Mouse (Mus musculus) cortical plate, adult 2 months (tissue): ENCODE data around the gene Peli2. TPM values are rescaled to one million over a fixed set of nuclear protein-coding genes. Genes with fewer than 3 reads are reported as not detected.

Source experiments
- H3K27ac ChIP-seq: fragments of 200-500 bp; 2 replicates; pipeline ENCODE4 v1.5.1; 2012; ENCODE audit warnings: low read length, control low read depth, inconsistent platforms; ENCODE audit not compliant: insufficient read depth
- H3K4me1 ChIP-seq: fragments of 200-500 bp; 2 replicates; pipeline ENCODE4 v1.6.1; 2011; ENCODE audit warnings: low read length; ENCODE audit not compliant: control insufficient read depth, insufficient read depth
- H3K4me3 ChIP-seq: fragments of 200-500 bp; 2 replicates; pipeline ENCODE4 v1.5.1; 2011; ENCODE audit warnings: mild to moderate bottlenecking, low read length, control low read depth; ENCODE audit not compliant: insufficient read depth
- CTCF ChIP-seq: fragments of 200-500 bp; IDR thresholded peaks from 2 replicates; pipeline ENCODE4 v1.5.1; 2011; ENCODE audit warnings: mild to moderate bottlenecking, control low read depth, low read length; ENCODE audit not compliant: insufficient read depth; ENCODE audit errors: extremely low read depth
- POLR2A ChIP-seq: fragments of 200-500 bp; IDR thresholded peaks from 2 replicates; pipeline ENCODE4 v1.6.1; 2011; ENCODE audit warnings: mild to moderate bottlenecking, low read length, control low read depth; ENCODE audit not compliant: insufficient read depth; ENCODE audit errors: extremely low read depth
- polyA plus RNA-seq: library from polyadenylated mRNA; depleted of rRNA; stranded (reverse); fragments of >200 nt; gene quantifications from 2 replicates; pipeline ENCODE4 v1.2.3, GENCODE M21; 2012

Gene Peli2
- polyA plus RNA-seq, 1 experiment = 14.0 TPM

GRCm38 (mm10) chr14:48225810-48226446, 105.3 kb downstream of the Peli2 start:
- no peak overlapping the region for H3K27ac ChIP-seq
- TF ChIP-seq POLR2A (no peak), CTCF (no peak)
- H3K4me3 ChIP-seq = no peak overlapping the region
- peaks cover 4% of the 10 kb centered on the region for H3K4me1 ChIP-seq

DNA sequence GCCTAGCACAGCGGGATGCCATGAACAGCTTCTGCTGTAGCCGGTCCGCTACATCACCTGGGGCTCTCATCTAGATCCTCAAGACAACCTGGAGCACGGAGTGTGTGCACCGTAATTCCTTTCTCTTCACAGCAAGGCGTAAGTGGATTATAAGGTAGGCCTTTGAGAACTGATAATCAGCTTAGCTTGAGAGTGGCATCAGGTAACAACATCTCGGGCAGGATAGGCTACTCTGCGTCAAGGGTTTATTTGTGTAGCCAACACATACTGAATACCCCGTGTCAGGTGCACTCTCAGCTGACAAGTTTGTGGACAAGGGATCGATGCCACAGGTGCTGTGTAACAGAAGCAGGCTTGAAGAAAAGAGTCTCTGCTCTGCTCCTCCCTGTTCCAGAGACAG, 106.1 kb downstream of the Peli2 start:
- H3K4me3 ChIP-seq = no peak overlapping the region
- TF ChIP-seq POLR2A (no peak), CTCF (no peak)
- H3K4me1 ChIP-seq = peaks cover 4% of the 10 kb centered on the region
- no peak overlapping the region for H3K27ac ChIP-seq

- H3K4me3 ChIP-seq = no peak overlapping the region
- no peaks in the 10 kb centered on the region for H3K4me1 ChIP-seq
- H3K27ac ChIP-seq = no peak overlapping the region
- TF ChIP-seq CTCF (no peak), POLR2A (no peak)
Measured at GRCm38 (mm10) chr14:48234785-48235519, 114.3 kb downstream of the Peli2 start.

- no peak overlapping the region for H3K27ac ChIP-seq
- no peak for TF ChIP-seq POLR2A
- no peak for TF ChIP-seq CTCF
- H3K4me1 ChIP-seq = no peaks in the 10 kb centered on the region
- no peak overlapping the region for H3K4me3 ChIP-seq
Measured at GRCm38 (mm10) chr14:48241335-48241734, 120.7 kb downstream of the Peli2 start.

- H3K4me3 ChIP-seq = no peak overlapping the region
Measured at GRCm38 (mm10) chr14:48246236-48246635, 125.6 kb downstream of the Peli2 start.

GRCm38 (mm10) chr14:48246963-48247362, 126.3 kb downstream of the Peli2 start:
- H3K4me3 ChIP-seq = no peak overlapping the region
- H3K27ac ChIP-seq = no peak overlapping the region
- TF ChIP-seq CTCF (no peak), POLR2A (no peak)
- H3K4me1 ChIP-seq = no peaks in the 10 kb centered on the region; the same call in 1 of the 2 replicates

More at GRCm38 (mm10) chr14:48246236-48246635, 125.6 kb downstream of the Peli2 start:
- Histone ChIP-seq H3K27ac (no peak overlapping the region), H3K4me1 (no peaks in the 10 kb centered on the region; the same call in 1 of the 2 replicates)
- TF ChIP-seq CTCF = no peak
- TF ChIP-seq POLR2A = no peak

GRCm38 (mm10) chr14:48249459-48249858, 128.8 kb downstream of the Peli2 start:
- no peak overlapping the region for H3K27ac ChIP-seq
- no peak overlapping the region for H3K4me3 ChIP-seq
- TF ChIP-seq CTCF (no peak), POLR2A (no peak)
- no peaks in the 10 kb centered on the region; the same call in 1 of the 2 replicates for H3K4me1 ChIP-seq

GRCm38 (mm10) chr14:48249909-48250308, 129.3 kb downstream of the Peli2 start:
- H3K27ac ChIP-seq = no peak overlapping the region
- no peak overlapping the region for H3K4me3 ChIP-seq
- H3K4me1 ChIP-seq = no peaks in the 10 kb centered on the region; the same call in 1 of the 2 replicates
- TF ChIP-seq POLR2A = no peak

- TF ChIP-seq CTCF (no peak), POLR2A (no peak)
- H3K4me1 ChIP-seq = no peaks in the 10 kb centered on the region; the same call in 1 of the 2 replicates
- H3K27ac ChIP-seq = no peak overlapping the region
Measured at GRCm38 (mm10) chr14:48251381-48251979, 130.9 kb downstream of the Peli2 start.

DNA sequence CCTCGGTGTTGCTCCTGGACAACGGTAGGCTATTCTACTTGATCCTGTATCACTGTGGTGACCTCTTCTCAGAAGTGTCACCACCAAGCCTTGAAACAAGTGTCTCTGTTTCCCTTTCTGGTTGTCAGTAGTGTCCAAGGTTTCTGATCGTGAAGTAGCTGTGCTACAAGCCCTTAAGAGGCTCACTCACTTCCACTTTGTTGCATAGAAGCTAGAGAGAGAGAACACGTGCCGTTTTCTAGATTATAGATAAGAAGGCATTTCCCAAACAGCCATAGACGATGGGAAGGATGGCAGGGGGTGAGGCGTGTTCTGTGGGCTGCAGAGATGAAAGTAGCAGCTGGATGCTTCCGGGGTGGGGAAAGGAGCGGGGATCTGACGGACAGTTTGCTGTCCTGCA, 132.6 kb downstream of the Peli2 start:
- Histone ChIP-seq H3K27ac (no peak overlapping the region), H3K4me1 (no peaks in the 10 kb centered on the region), H3K4me3 (no peak overlapping the region)
- TF ChIP-seq POLR2A (no peak), CTCF (no peak)

More at GRCm38 (mm10) chr14:48251381-48251979, 130.9 kb downstream of the Peli2 start:
- H3K4me3 ChIP-seq = no peak overlapping the region
